Mouse (Mus musculus): ENCODE data around the gene Rhou.
A peak's percentile ranks its signal among the peaks of the same experiment; 100 is the strongest.
"Not testable (repeated sequence)": the region's sequence is repeated elsewhere in the genome, so short reads cannot be mapped to it uniquely, and the experiment has no call there.

Gene Rhou

DNA sequence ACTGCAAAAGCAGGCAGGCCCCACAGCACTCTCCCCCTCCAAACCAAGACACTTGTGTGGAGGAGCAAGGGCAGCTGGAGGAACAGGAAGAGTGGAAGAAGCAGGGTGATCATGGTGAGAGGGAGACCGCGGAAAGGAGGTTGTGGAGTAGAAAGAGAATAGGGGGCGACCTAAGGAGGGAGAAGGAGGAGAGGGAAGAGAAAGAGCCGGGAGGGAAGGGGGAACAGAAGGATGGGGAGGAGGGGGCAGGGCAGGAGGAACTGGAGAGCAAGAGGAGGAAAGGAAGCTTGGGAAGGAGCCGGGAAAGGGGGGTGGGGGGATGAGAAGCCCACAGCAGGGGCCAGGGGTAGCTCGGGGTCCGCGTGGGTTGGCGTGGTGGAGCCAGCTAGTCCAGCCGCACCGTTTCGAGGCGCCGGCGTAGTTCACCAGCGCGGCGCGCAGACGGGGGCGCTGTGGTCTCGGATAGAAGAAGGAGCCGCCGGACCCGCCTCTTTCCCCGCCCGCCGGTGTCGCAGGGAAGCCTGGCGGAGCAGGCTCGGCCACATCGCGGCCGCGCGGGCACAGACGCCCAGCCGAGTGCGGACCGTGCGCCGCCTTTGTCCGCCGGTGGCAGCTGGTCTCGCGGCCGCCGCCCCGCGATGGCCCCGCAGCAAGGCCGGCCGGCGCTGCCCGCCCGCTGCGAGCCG is at the start of gene Rhou:
Gene Rhou, plus strand, starts transcription at position 622 of the 686 bp plus-strand sequence.
- ATAC-seq (ENCODE audit: low TSS enrichment): peak; percentile 90

DNA sequence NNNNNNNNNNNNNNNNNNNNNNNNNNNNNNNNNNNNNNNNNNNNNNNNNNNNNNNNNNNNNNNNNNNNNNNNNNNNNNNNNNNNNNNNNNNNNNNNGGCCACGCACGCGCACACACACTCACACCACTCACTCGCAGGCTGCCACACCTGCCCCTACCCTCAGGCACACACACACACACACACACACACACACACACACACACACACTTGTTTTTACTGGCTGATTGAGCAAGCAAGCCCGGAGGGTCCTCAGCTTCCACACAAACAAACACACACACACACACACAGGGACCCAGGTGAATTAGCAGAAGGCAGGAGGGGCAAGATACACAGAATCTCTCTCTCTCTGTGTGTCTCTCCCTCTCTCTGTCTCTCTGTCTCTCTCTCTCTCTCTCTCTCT is 41.1 kb upstream of the Rhou start:
- not testable (repeated sequence) for ATAC-seq (ENCODE audit: low TSS enrichment)

DNA sequence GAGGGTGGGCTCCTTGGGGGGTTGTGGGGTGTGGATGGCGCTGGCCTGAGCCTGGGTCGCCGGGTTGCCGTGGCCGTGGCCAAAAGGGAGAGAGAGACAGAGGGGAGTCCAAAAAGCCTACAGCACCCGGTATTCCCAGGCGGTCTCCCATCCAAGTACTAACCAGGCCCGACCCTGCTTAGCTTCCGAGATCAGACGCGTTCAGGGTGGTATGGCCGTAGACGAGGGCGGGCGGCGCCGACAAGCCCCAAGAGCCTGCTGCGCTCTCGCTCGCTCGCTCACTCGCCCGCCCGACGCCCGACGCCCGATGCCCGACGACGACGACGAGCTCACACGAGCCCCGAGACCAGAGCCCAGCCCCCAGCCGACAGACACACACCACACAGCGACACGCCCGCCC is 30.2 kb upstream of the Rhou start:
- not testable (repeated sequence) for ATAC-seq (ENCODE audit: low TSS enrichment)

DNA sequence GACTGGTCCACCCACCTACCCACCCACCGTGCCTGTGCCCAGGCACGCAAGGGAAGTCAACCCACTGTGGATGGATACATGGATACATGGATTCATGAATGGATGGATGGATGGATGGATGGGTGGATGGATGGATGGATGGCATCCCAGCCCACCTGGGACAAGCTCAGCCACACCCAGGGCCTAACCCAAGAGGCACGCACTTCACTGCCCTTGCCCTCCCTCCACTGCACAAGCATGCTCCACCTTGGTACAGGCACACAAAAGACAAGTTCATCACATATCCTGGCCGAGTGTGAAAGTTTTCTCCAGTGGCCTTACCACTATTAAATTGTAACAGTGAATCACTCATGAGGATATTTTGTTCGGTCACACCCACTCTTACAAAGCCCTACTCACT is 29.5 kb upstream of the Rhou start:
- ATAC-seq (ENCODE audit: low TSS enrichment): no peak

DNA sequence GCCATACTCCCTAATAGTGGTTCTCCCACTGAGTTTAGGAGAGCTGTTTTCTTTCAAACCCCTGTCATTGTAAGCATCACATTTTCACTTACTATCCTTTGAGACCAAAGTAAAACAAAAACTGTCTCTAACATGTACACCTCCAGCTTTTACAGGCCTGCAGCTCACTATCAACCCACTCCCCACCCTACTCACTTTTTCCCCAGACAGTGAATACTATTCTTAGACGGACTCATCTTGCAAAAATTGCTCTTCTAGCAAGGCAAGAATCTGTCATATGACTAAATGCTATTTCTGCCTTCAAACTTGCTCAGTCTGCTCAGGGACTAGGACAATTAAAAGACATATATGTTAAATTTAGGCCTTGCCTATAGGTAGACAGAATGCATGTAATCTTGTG is 29.0 kb upstream of the Rhou start:
- ATAC-seq (ENCODE audit: low TSS enrichment): peak; percentile 83

DNA sequence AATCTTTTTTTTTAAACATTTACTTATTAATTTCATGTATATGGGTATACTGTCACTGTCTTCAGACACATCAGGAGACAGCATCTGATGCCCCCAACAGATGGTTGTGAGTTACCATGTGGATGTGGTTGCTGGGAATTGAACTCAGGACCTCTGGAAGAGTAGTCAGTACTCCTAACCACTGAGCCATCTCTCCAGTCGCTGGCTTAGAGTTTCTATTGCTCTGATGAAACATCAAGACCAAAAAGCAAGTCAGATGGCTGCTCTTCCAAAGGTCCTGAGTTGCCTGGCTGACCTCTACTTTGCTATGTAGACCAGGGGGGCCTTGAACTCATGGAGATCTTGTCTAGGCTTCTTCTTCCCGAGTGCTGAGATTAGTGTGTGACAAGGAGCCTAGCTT is 28.0 kb upstream of the Rhou start:
- ATAC-seq (ENCODE audit: low TSS enrichment): no peak

DNA sequence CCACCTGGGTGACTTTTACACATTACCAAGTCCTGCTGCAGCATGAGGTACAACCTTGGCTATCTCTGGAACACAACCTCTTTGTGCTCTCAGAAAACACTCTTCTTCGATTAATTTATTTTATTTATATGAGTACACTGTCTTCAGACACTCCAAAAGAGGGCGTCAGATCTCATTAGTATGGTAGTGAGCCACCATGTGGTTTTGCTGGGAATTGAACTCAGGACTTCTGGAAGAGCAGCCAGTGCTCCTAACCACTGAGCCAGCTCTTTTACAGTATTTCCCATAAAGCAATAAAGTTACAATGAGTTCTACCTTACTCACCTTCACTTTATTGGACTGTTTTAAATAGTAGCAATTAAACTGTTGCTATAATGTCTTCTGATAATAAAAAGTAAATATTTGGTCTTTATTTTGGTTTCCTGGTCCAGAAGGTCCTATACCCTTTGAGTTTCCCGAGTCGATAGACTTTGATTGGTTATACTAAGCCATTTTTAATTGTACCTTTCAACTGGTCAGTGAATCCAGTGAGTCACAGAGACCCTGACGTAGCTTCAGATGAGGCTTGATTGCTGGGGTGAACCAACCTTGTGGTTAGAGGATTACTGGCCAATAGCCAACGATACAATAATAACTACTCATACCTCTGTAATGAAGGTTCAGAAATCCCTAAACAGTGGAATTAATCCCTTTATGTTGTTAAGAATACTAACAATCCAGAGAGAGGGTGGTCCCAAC is 26.1 kb upstream of the Rhou start:
- ATAC-seq (ENCODE audit: low TSS enrichment): no peak

DNA sequence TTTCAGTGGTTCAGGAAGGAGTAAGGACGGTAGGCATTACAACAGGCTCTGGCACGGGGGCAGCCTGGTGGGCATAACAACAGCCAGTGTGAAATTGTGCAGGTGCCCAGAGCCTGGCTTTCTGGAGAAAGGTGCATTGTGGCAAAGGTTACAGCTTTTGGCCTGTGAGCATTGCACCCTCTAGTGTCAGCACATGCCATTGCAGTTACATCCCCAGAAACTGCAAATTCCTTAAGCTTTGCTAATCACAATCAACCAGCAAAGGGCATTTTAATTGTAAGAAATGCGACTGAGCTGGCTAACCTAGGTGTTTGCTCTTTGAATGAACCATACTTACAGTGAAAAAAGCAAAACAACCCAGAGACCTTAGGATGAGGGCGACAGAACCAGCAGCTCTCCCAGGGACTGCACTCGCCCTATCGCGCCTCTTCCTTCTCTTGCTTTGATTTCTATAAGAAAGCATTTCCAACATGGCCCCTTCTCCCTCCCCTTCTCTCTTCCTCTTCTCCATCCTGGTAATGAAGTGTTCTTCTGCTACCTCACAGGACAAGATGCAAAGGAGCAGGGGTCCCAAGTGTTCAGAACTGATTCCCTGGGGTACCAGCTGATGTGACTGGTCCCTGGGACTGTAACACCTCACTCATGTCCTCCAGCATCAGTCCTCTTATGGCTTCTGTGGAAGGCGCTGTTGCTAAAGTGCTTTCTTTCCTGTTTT is 25.3 kb upstream of the Rhou start:
- peak; percentile 15; the same call in 1 of the 2 replicates for ATAC-seq (ENCODE audit: low TSS enrichment)

DNA sequence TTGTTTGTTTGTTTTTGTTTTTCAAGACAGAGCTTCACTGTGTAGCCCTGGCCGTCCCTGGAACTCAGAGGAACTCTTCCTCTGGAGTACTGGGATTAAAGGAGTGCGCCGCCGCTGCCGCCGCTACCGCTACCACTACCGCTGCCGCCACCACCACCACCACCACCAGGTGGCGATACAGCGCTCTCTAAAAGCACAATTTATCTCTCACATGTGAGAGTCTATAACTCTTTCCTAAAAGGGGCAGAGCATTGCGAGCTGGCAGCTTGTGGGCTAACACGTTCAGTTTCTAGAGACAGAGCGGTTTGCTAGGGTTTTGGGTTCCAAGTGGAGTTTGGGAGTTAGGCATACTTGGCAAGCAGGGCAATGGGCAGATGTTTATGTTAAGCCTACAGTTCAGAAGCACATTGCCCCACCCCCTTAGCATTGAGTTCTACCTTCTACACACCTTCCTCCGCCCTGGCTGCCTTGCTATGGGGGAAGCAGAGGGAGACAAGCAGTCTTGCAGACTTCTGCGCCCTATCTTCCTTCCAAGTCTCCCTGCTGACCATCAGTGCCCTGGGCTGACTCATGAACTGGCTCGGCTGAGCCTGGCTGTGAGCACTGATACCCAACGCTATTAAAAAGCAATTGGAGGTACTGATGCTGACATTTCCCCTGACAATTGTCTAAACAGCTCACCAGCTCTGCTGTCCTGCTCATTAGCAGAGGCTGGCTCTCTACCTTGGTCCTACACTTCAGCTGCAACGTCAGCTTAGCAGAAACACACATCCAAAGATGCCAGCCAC is 24.6 kb upstream of the Rhou start:
- peak; percentile 86 for ATAC-seq (ENCODE audit: low TSS enrichment)

DNA sequence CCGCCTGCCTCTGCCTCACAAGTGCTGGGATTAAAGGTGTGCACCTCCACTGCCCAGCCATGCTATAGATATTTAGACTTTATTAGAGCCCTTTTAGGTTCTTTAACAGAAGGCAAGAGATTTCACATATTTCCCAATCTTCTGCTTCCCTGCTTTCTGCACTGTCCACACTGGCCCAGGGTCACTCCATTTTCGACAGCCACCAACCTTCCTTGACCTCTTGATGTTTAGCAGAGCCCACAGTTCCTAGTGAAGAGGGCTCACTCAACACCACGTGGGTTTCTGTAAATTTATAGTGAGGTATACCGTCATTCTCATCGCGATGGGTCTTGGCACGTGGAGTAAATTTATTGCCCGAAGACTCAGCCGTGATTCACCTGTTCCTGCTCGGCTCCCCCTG is 23.7 kb upstream of the Rhou start:
- ATAC-seq (ENCODE audit: low TSS enrichment): no peak

DNA sequence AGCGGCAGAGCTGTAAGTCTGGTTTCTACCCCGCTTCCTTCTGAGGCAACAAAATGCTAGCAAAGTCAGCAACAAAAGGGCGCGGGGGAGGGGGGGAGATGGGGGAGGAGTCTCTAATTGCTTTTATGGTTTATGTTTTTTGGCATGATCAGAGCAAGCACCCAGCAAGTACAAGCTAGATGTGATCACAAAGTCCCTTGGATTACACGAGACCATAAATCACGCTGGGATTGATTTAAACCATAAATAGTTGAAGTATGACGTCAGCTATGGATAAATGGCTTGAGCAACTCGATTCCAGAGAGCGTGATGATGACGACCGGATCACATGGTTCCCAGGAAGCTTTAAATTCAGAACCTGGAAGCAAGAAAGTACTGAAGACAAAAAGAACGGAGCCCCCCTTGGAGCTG is 22.9 kb upstream of the Rhou start:
- ATAC-seq (ENCODE audit: low TSS enrichment): no peak

DNA sequence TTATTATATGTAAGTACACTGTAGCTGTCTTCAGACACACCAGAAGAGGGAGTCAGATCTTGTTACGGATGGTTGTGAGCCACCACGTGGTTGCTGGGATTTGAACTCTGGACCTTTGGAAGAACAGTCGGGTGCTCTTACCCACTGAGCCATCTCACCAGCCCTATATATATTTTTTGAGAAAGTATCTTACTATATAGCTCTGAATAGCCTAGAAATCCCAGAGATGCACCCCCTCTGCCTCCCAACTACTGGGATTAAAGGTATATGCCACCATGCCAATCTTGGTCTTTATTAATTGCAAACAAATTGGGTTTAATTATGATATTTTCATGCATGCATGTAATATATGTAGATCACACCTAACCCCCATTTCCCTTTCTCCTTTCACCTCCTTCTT is 22.0 kb upstream of the Rhou start:
- not testable (repeated sequence) for ATAC-seq (ENCODE audit: low TSS enrichment)

DNA sequence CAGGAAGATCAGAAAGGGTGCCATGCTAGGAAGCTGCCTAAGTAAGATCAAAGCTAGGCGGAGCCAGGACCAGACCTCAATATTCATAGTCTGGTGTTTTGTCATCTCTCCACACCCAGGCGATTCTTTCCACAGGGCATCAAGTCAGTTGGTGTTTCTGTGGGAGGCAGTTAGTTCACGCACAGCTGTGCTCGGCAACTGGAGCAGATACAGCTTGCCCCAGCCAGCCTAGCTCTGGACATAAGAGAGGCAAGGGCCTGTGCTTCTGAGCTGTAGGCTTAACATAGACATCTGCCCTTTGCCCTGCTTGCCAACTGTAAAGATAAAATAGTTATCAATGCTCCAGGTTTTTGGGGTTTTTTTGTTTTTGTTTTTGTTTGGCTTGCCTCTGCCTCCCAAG is 21.5 kb upstream of the Rhou start:
- ATAC-seq (ENCODE audit: low TSS enrichment): no peak

DNA sequence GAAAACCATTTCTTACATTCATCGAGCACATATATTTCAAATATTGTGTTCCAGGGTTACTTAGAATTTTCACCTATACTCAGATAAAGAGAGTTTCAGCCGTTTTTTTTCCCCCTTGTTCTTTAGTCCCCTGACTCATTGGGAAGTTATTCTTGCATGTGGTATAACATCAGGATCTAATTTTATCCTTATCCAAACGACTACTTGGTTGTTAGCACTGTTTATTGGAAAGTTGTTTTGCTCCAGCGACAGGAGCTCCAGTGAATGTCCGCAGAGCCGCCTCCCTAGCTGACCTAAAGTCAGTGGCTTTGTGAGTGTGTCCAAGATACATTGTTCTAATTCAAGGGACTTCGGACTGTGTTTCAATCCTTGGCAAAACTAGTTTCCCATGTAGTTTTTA is 19.9 kb upstream of the Rhou start:
- no peak for ATAC-seq (ENCODE audit: low TSS enrichment)

DNA sequence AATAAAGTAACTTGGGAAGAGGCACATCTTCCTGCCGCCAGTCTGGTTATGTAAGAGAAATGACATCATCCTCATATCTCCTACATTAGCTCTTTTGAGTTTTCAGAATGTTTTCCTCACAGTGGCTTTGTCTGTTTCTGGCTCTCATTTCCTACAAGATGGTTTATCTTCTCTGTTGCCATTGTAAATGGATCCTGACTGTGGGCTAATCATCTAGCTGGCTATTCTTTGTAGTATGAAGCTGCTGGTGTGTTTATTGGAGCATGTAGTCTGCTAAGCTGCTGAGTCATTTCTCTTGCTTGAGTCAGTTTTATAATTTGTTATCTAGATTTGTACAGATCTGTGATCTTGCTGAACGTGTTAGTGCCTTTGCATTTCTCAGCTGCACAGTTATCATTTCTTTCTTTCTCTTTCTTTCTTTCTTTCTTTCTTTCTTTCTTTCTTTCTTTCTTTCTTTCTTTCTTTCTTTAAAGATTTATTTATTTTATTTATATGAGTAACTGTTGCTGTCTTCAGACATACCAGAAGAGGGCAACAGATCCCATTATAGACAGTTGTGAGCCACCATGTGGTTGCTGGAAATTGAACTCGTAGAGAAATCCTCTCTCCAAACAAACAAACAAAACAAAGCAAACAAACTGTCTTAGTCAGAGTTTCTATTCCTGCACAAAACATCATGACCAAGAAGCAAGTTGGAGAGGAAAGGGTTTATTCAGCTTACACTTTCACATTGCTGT is 19.2 kb upstream of the Rhou start:
- peak; percentile 50; the same call in 1 of the 2 replicates for ATAC-seq (ENCODE audit: low TSS enrichment)

DNA sequence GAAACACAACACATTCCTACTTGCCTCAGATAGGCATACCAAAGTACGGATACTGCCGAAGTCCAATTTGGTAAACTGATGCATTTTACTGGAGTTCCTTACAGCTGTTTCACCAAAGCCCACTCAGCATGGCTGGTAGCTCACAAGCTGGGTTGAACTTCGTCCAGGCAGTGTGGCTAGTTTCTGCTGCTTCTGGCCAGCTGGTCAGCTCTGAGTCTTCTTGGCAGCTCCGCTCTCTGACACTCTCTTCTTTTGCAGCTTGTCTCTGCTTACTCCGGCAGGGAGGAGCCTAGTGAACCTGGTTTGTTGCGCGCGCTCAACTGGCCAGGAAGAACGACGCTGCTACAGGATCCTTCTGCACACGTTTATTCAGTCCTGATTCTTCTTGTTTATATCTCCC is 18.1 kb upstream of the Rhou start:
- no peak for ATAC-seq (ENCODE audit: low TSS enrichment)

DNA sequence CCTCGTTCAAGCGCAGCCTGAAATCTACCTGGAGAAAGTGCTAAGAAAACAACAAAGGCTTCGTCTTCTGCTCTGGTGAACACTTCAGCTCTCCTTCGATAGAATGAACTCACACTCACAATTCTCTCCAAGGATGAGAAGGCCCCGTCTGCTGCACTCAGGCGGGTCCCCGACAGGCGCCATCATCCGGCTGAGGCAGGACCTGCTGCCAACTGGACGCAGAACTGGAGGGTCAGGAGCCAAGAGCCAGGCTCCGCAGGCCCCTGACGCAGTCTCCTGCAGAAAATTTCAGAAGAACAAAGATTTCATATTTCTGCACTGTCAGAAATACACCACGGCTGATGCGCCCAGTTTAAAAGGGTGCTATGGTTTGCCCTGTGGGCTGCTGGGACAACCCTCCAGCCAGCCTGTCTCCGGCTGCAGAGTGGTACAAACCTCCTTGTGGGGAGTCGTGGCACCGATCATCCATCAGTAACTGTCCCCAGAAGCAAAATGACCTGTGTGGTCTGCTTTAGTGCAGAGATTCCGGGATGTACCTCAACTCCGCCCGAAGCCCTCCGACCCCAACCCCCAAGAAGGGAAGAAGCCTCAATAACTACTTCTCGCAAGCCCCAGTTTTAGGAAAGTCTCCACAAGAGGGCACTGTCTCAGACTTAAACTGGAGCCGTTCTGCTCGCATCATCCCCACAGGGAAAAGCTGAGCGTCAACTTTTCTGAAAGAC is 10.2 kb upstream of the Rhou start:
- ATAC-seq (ENCODE audit: low TSS enrichment): peak; percentile 76; the same call in 1 of the 2 replicates

DNA sequence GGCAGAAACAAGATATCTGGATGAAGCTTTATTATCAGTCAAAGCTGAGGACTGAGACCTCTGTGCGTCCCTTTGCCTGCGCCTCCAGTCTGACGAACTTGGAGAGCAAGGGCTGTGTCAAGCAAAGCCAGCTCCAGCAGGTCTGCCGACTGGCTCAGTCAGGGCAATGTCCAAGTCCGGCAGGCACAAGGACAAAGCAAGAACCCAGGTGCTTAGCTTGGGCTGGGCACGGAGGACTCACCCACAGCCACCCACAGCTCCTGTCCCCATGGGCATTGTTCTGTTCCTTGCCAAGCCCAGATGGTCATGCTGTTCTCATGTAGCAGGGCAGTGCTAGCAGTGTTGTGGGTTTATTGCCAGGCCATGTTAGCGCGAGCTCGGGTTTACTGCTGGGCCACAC is 8.5 kb upstream of the Rhou start:
- no peak for ATAC-seq (ENCODE audit: low TSS enrichment)

DNA sequence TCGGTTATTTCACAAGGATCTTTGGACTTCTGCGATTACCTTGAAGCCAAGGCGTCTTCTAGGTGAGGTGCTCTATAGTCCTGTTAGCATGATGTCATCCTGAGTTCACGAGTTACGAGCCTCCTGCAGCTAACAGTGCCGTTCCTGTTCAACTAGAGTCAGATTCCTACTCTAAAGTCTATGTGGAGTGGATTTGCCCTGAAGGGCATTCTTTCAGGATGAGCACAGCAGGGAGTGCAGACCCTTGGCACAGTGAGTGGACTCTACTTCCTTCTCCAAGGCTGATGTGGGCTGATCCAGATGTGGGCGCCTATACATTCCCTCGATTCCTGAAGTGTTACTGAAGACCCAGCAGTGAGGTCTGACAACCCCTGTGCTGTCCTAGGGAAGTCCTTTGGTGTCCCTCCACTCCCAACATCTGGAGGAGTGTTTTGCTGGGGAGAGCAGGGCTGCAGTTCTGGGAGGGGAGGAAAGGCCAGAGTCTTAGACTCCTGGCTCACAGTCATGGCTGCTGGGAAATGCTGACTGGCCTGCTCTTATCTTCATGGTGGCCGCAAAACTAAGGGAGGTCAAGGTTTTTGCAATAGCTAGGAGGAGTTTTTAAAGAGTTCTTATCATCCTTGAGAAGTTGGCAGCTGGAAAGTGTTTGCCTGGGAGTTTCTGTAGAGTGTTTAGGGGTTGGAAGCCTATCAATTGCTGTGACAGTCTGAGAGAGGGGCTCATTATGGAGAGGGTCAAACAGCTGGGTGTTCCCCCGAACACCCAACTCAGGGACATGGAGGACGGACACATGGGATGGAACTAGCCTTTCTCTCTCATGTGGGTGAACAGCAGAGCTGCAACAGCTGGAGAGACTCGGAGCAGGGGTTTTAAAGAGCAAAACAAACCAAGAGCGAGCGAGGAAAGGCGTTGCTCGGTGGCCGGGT is 5.2 kb upstream of the Rhou start:
- ATAC-seq (ENCODE audit: low TSS enrichment): no peak

DNA sequence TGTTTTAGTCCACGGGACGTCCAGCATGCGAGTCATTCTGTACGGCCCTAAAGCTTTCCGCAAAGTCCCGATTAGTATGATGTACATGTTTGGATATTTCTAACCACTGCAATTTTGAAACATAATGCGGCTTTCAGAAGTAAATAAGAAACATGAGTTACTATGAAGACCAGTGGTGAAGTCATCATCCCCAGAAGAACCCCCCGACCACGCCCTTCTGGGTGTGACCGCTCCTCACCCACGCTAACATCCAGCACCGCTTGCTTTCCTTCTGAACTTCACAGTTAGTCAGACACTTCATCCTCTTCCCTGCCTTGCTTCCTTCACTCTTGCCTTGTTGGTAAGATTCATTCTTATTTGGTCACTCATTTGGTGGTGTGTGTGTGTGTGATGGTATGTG is 4.2 kb upstream of the Rhou start:
- no peak for ATAC-seq (ENCODE audit: low TSS enrichment)

Data from frontal cortex, adult (tissue).